Mouse (Mus musculus) heart, postnatal 25 days (tissue): Measurements from ENCODE around the gene Ncam1. TPM values are rescaled to one million over a fixed set of nuclear protein-coding genes. Genes with fewer than 3 reads are reported as not detected.

Experiments used
- DNase-seq: peaks from one replicate; pipeline ENCODE4 v3.0.0; 2022; ENCODE audit warnings: low spot score
- intact Hi-C: fragments of 180-260 bp; cut with DNase I; formaldehyde crosslinking; loops from one replicate; pipeline ENCODE4 v1.15.1; 2025
- total RNA-seq, 2 experiments: library from RNA; stranded (reverse); gene quantifications; 2 replicates each; pipeline ENCODE4 v1.2.3; 2021

The Ncam1 gene
- total RNA-seq, 2 experiments from 2014 or later = 6.7 to 7.7 TPM

- no peak for DNase-seq
- intact Hi-C loops = no loop called here
Observed at GRCm38 (mm10) chr9:49485250-49485891, 313.4 kb downstream of the Ncam1 start.

GRCm38 (mm10) chr9:49483316-49483715 lies 315.4 kb downstream of the Ncam1 start:
- no peak for DNase-seq
- intact Hi-C loops = no loop called here

- no peak for DNase-seq
Observed at GRCm38 (mm10) chr9:49472126-49472525, 326.6 kb downstream of the Ncam1 start.

GRCm38 (mm10) chr9:49470946-49471345 lies 327.8 kb downstream of the Ncam1 start:
- intact Hi-C loops = no loop called here
- DNase-seq = no peak

More at GRCm38 (mm10) chr9:49472126-49472525, 326.6 kb downstream of the Ncam1 start:
- intact Hi-C loops = no loop called here

GRCm38 (mm10) chr9:49470006-49470405 lies 328.7 kb downstream of the Ncam1 start:
- intact Hi-C loops = no loop called here
- DNase-seq = no peak

GRCm38 (mm10) chr9:49456136-49456535 lies 342.6 kb downstream of the Ncam1 start:
- intact Hi-C loops = no loop called here
- no peak for DNase-seq

GRCm38 (mm10) chr9:49452396-49452795 lies 346.3 kb downstream of the Ncam1 start:
- no peak for DNase-seq
- intact Hi-C loops = no loop called here
